Mouse (Mus musculus): ENCODE data around the gene Pikfyve.

Pikfyve gene

GRCm38 (mm10) chr1:65186287-65187073 is at the start of gene Pikfyve, which contains the start of gene Idh1:
Gene Pikfyve, plus strand, starts transcription at chr1:65186683.
Gene Idh1, minus strand, starts transcription at chr1:65186500.
- DNase-seq (ENCODE audit: low spot score in 2 of 2): peak; percentile 95 to 96

DNA sequence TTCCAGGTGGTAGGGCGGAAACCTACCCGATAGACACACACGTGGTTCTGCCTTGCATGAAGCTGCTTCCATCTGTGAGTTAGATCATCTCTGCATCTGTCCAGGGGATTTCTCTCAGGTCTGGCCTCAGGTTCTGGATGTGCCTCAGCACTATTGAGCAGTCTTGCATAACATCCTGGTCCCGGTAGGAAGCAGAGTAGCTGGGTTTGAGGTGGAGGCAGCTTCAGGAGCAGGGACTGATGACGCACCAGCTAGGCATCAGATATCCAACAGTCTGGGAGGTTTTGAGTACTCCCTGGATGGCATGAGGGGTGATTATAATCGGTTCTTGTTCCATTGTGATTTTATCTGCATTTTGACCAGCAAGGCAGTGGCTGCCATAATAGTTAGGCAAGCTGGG is 48.9 kb upstream of the Pikfyve start:
- no peak for DNase-seq (ENCODE audit: low spot score in 2 of 2)

- no peak for DNase-seq (ENCODE audit: low spot score in 2 of 2)
Observed at GRCm38 (mm10) chr1:65144783-65145182, 41.7 kb upstream of the Pikfyve start.

- no peak for DNase-seq (ENCODE audit: low spot score in 2 of 2)
Observed at GRCm38 (mm10) chr1:65146601-65147000, 39.9 kb upstream of the Pikfyve start.

- no peak for DNase-seq (ENCODE audit: low spot score in 2 of 2)
Observed at GRCm38 (mm10) chr1:65147326-65147725, 39.2 kb upstream of the Pikfyve start.

DNA sequence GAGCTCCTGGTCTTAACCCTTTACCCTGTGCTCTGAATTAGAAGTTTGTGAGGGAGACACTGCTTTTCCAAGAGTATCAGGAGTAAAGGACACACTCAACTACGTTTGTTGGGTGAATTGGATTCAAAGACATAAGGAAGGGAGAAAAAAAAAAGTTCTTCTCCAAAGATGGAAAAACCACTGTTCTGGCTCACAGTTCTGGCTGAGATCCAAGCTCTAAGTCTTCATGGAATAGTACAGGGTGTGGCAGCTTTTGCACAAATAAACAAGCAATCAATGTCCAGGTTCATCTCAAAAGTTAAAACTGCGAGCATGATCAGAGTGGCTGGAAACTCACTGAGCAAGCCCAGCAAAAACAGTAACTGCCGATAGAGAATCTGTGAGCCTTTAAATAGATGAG is 38.5 kb upstream of the Pikfyve start:
- no peak for DNase-seq (ENCODE audit: low spot score in 2 of 2)

DNA sequence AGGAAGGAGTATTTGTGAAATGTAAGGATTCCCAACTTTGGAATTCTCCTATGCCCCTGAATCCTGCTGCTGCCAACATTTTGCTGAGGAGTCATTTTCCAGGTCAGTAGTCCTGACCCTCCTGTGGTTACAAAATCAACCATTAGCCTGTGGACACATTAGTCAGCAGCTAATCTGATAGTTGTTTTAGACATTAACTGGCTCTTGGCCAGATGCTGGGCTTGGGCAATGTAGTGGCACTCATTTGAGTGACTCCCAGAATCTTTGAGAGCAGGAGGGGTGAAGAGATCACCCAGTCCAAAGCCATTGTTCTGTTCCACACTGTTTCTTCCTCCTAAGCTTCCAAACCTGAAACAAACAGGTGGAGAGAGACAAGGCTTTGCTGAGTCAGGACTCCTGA is 31.7 kb upstream of the Pikfyve start:
- DNase-seq (ENCODE audit: low spot score in 2 of 2): no peak

- DNase-seq (ENCODE audit: low spot score in 2 of 2): no peak
Observed at GRCm38 (mm10) chr1:65156111-65156510, 30.4 kb upstream of the Pikfyve start.

- DNase-seq (ENCODE audit: low spot score in 2 of 2): peak; percentile 13 to 23
Observed at GRCm38 (mm10) chr1:65162210-65162609, 24.3 kb upstream of the Pikfyve start.

DNA sequence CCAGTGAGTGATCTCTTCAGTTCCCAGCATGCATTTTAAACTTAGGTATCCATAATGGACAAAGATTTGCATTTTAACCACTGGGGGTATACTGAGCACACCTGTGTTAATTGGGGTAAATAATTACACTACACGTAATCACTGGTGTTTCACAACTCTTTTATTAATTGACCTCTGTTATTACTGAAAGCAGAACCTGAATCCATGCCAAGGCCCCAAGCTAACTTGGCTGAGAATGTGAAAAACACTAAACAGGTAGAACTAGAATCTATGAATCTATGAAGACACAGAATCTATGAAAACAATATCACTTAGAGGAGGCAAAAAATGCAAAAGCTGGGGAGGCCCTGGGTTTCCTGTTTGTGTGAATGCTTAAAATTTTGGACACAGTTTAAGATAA is 19.0 kb upstream of the Pikfyve start:
- DNase-seq (ENCODE audit: low spot score in 2 of 2): no peak

- no peak for DNase-seq (ENCODE audit: low spot score in 2 of 2)
Observed at GRCm38 (mm10) chr1:65169536-65169935, 16.9 kb upstream of the Pikfyve start.

DNA sequence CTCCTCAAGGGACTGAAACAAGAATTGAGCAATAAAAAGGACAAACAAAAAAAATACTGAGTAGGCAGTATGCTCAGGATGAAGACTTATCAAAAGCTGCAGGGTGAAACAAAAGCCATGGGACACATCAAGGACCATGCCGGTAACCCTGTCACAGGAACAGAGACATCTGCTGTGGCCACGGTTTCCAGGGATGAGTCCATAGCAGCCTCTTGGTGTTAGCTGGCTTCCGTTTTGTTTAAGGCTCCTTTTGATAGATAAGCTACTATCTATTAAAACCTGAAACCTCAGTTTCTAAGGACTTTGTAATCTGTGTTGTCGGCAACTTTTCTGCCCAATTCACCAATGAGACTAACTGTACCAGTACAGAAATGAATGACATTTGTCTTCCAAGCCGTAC is 16.5 kb upstream of the Pikfyve start:
- no peak for DNase-seq (ENCODE audit: low spot score in 2 of 2)

DNA sequence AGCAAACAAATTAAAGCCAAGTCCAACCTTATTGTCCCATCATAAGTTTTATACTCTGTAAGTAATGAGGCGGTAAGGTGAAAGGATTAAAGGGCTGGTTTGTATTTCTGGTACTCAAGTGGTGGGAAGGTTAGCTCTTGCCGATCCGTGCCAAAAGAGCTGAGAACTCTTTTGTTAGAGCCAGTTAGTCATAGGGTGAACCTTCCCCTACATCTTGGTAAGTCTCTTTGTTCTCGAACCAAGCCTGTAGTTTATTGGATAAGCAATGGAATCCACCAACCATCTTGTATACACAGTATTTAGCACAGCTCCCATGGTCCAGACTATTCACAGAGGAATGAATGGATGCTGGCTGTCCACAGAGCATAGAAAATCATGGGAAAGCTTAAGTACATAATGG is 14.9 kb upstream of the Pikfyve start:
- DNase-seq (ENCODE audit: low spot score in 2 of 2): no peak

DNA sequence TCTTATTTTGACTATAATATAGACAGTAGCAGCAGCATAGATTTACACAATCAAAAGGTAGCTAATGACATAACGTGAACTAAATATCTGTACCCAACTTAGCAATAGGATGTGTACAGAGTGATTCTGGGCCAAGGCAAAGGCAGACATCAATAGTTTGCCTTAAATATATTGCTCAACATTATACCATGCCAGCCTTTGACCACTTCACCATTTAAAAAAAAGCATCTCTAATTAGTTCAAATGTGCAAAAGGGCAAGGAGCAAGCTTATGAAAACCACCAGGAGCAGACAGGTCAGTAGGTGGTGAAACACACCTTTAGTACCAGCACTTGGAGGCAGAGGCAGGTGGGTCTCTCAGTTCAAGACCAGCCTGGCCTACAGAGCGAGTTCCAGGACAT is 12.8 kb upstream of the Pikfyve start:
- no peak for DNase-seq (ENCODE audit: low spot score in 2 of 2)

GRCm38 (mm10) chr1:65176171-65176570 is 10.3 kb upstream of the Pikfyve start:
- no peak for DNase-seq (ENCODE audit: low spot score in 2 of 2)

- no peak for DNase-seq (ENCODE audit: low spot score in 2 of 2)
Observed at GRCm38 (mm10) chr1:65176912-65177311, 9.6 kb upstream of the Pikfyve start.

- no peak for DNase-seq (ENCODE audit: low spot score in 2 of 2)
Observed at GRCm38 (mm10) chr1:65177452-65177851, 9.0 kb upstream of the Pikfyve start.

GRCm38 (mm10) chr1:65178126-65178901 is 8.2 kb upstream of the Pikfyve start:
- DNase-seq (ENCODE audit: low spot score in 2 of 2): peak; percentile 93 to 94

GRCm38 (mm10) chr1:65178902-65179432 is 7.5 kb upstream of the Pikfyve start:
- peak; percentile 98 for DNase-seq (ENCODE audit: low spot score in 2 of 2)

DNA sequence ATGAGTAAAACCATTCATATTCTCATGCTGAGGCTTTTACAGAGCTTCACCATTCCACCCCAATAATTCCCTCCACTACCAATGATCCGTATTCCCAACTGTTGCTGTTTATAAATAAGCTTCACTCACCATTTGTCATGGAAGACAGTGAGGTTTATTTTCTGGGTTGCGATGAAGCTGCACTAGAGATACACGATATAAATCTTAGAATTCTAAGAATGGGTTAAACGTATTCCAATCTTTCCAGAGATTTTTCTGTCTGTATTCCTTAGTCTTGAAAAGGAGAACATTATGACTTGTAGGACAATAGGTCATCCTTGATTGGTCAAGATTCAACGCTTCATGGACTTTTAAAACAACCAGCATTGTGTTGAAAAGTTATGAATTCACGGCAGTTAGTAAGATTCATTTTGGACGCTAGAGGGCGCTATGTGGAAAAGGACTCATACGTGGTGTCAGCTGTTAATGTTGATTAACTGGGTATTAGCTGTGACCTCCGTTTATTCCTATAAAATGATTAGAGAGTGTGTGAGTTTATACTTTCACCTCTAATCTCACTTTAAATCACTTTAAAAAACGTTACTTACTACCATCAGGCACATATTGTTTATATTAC is 6.7 kb upstream of the Pikfyve start:
- peak; percentile 69 to 76 for DNase-seq (ENCODE audit: low spot score in 2 of 2)

DNA sequence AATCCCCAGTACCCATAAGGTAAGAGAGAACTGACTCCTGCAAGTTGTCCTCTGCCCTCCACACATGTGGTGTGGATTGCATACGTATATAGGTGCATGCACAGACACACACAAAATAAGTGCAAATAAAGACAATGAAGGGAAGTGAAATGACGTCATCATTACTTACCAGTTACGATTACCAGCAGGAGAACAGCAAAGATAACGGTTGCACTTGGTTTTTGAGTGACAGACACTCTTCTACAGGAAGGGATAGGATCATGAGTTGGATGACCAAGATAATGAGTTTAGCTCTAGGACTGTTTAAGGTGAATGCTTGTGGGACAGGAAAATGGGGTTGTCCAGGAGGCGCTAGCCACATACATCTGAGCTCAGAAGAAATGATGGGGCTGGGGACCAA is 5.0 kb upstream of the Pikfyve start:
- DNase-seq (ENCODE audit: low spot score in 2 of 2): no peak

- DNase-seq (ENCODE audit: low spot score in 2 of 2): no peak
Observed at GRCm38 (mm10) chr1:65183994-65184393, 2.5 kb upstream of the Pikfyve start.
